ENCODE assay signal across 11 mouse cellular contexts in genomic region chr12:109112996-109113592, GRCm38 (mm10). TPM values are rescaled to one million over a fixed set of nuclear protein-coding genes. Genes with fewer than 3 reads are reported as not detected.
A peak's percentile ranks its signal among the peaks of the same experiment; 100 is the strongest.
DNase-seq lines count a peak whose midpoint lies in the region; ATAC-seq and TF ChIP-seq lines count a peak whose summit lies in the region.
"Had no signal": no experiment of that assay in that cellular context is flagged by ENCODE, and none has a peak within 500 bp of the region (broad histone marks: within the 10 kb centered on the region; RNA-seq: fewer than 3 reads in every experiment).

No protein-coding gene starts in this region.

- TF ChIP-seq CTCF in midbrain, postnatal 0 days (IDR thresholded peaks at IDR 0.05) = no peak

- peak; percentile 50; the same call in 1 of the 2 replicates for ATAC-seq in midbrain, embryonic 13.5 days
- ATAC-seq in midbrain, postnatal 0 days (ENCODE audit: low FRiP score) = no peak
- peak; percentile 65; the same call in 1 of the 2 replicates for ATAC-seq in forebrain, embryonic 12.5 days (ENCODE audit: low FRiP score)
- ATAC-seq: Patski had no signal

- no peaks in the 10 kb centered on the region for H3K9me3 ChIP-seq in midbrain, embryonic 13.5 days
- no peaks in the 10 kb centered on the region for H3K9me3 ChIP-seq in midbrain, postnatal 0 days (ENCODE audit: low read length)
- H3K9me3 ChIP-seq in forebrain, embryonic 12.5 days = no peaks in the 10 kb centered on the region
- H3K9me3 ChIP-seq: heart, embryonic 10.5 days; liver, embryonic 13.5 days had no signal

- no peaks in the 10 kb centered on the region for H3K27me3 ChIP-seq in midbrain, embryonic 13.5 days
- no peaks in the 10 kb centered on the region for H3K27me3 ChIP-seq in midbrain, postnatal 0 days (ENCODE audit: insufficient read depth, low read length)
- no peaks in the 10 kb centered on the region for H3K27me3 ChIP-seq in forebrain, embryonic 12.5 days
- H3K27me3 ChIP-seq: liver, embryonic 13.5 days had no signal

- DNase-seq in cerebellum, postnatal 10 days = peak; percentile 35 to 44
- no peak for DNase-seq in cerebellum, postnatal 4 days (ENCODE audit: low spot score in 2 of 2)
- DNase-seq in midbrain, postnatal 0 days (ENCODE audit: low spot score) = no peak
- peak; percentile 31 for DNase-seq in kidney, postnatal 10 days
- no peak for DNase-seq in ovary, adult 18-20 months (ENCODE audit: low spot score)
- no peak for DNase-seq in thymus, postnatal 36 days
- DNase-seq: liver, embryonic 13.5 days had no signal

- H3K27ac ChIP-seq in midbrain, embryonic 13.5 days = no peak overlapping the region
- no peak overlapping the region for H3K27ac ChIP-seq in midbrain, postnatal 0 days (ENCODE audit: low read depth, low read length)
- peak overlapping the region; percentile 77 for H3K27ac ChIP-seq in forebrain, embryonic 12.5 days
- H3K27ac ChIP-seq: heart, embryonic 10.5 days; liver, embryonic 13.5 days had no signal

- no peak overlapping the region for H3K9ac ChIP-seq in midbrain, embryonic 13.5 days (replicated peaks)
- H3K9ac ChIP-seq in midbrain, postnatal 0 days (replicated peaks; ENCODE audit: low read length, poor library complexity, severe bottlenecking) = no peak overlapping the region
- H3K9ac ChIP-seq in forebrain, embryonic 12.5 days = no peak overlapping the region
- H3K9ac ChIP-seq: liver, embryonic 13.5 days had no signal

- no peak overlapping the region for H3K4me3 ChIP-seq in midbrain, embryonic 13.5 days (replicated peaks)
- H3K4me3 ChIP-seq in midbrain, postnatal 0 days (ENCODE audit: low read depth, low read length) = no peak overlapping the region
- no peak overlapping the region for H3K4me3 ChIP-seq in forebrain, embryonic 12.5 days (replicated peaks)
- H3K4me3 ChIP-seq: heart, embryonic 10.5 days; liver, embryonic 13.5 days had no signal

- no peaks in the 10 kb centered on the region for H3K36me3 ChIP-seq in midbrain, embryonic 13.5 days
- H3K36me3 ChIP-seq in midbrain, postnatal 0 days (ENCODE audit: insufficient read depth, low read length) = no peaks in the 10 kb centered on the region
- H3K36me3 ChIP-seq in forebrain, embryonic 12.5 days (replicated peaks) = no peaks in the 10 kb centered on the region
- H3K36me3 ChIP-seq: heart, embryonic 10.5 days; liver, embryonic 13.5 days had no signal

- WGBS in midbrain, embryonic 13.5 days = 55% methylated on average over 10 of the region's 10 CpGs
- 53% methylated on average over 10 of the region's 10 CpGs for WGBS in midbrain, postnatal 0 days
- 51% methylated on average over 10 of the region's 10 CpGs for WGBS in forebrain, embryonic 12.5 days

- H3K4me1 ChIP-seq in midbrain, embryonic 13.5 days (replicated peaks) = peaks cover 14% of the 10 kb centered on the region
- 0 out of 2 replicates have a peak, but pooled peaks cover 3% of the 10 kb centered on the region for H3K4me1 ChIP-seq in midbrain, postnatal 0 days (ENCODE audit: insufficient read depth, low read length)
- peaks cover 11% of the 10 kb centered on the region for H3K4me1 ChIP-seq in forebrain, embryonic 12.5 days
- H3K4me1 ChIP-seq: liver, embryonic 13.5 days had no signal

- H3K4me2 ChIP-seq in midbrain, embryonic 13.5 days (replicated peaks) = no peak overlapping the region
- no peak overlapping the region for H3K4me2 ChIP-seq in midbrain, postnatal 0 days (ENCODE audit: low read depth, low read length, poor library complexity, severe bottlenecking)
- H3K4me2 ChIP-seq in forebrain, embryonic 12.5 days = no peak overlapping the region
- H3K4me2 ChIP-seq: liver, embryonic 13.5 days had no signal

RNA-seq across cellular contexts. Expression of gene Begain, which starts 45.1 kb away (rescaled TPM):
- 15.3 and 16.2 TPM in 2 replicates for polyA plus RNA-seq in midbrain, embryonic 13.5 days (2015; fragmentation: Nextera tagmentation; extraction: Ambion mirVana)
- 78.2 and 84.2 TPM in 2 replicates for total RNA-seq in midbrain, postnatal 0 days (2014; rRNA removed)
- 28.4 and 31.8 TPM in 2 replicates for polyA plus RNA-seq in midbrain, postnatal 0 days (2015; fragmentation: Nextera tagmentation; extraction: Ambion mirVana)
- polyA plus RNA-seq in forebrain, embryonic 12.5 days (2016; fragmentation: Nextera tagmentation; extraction: Ambion mirVana) = 10.9 and 11.1 TPM in 2 replicates

Comparison
In these comparisons a context has a peak if more than half of its experiments do, and no peak if none do; other contexts are left out.
1. DNase-seq: peak in cerebellum, postnatal 10 days (2 of 2) and kidney, postnatal 10 days (single experiment); none in cerebellum, postnatal 4 days (0 of 2), midbrain, postnatal 0 days (single experiment), ovary, adult 18-20 months (single experiment) and thymus, postnatal 36 days (0 of 2).